Mouse (Mus musculus): ENCODE measurements around the gene Ethe1.

DNA sequence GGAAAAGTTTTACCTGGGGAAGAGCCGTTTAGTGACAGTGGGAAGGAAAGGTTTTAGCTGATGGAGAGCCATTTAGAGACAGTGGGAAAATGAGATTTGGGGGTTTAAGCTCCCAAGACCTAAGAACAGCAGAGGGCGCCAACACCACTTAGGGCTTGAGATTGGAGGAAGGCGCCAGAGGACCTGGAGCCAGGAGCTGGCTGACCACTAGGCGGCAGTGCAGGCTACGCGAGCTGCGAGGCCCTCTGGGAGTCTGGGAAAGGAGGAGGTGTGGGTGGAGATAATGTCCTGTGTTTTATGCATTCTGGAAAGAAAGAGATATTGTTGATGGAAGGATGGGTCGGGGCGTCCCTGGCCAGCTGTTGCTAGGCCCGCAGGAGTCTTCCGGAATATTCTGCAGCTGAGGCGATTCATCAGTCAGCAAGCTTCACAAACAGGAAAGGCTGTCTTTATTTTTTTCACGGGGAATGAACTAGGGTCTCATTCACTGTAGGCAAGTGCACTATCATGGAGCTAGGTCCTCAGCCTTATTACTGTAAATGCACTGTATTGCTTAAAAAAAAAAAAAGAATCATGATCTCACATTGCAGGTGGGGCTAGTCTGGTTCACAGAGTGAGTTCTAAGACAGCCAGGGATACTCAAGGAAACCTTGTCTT is 13.7 kb downstream of the Ethe1 start:
- TF ChIP-seq CTCF (IDR thresholded peaks at IDR 0.05; ENCODE audit: low read depth, low read length) (peak; percentile 100), POLR2A (IDR thresholded peaks at IDR 0.05; ENCODE audit: extremely low read depth, insufficient read depth, low read length) (no peak)

All from liver, adult 2 months (tissue).